Mouse (Mus musculus) activated CD4-positive, CD25-positive, alpha-beta regulatory T cell, adult 9 weeks (primary cell): ENCODE results near the gene Gm20683. TPM values are rescaled to one million over a fixed set of nuclear protein-coding genes. Genes with fewer than 3 reads are reported as not detected.

ENCODE experiments used
- polyA plus RNA-seq: library from polyadenylated mRNA; unstranded; fragments of 100-300 nt; shearing (Covaris generic); gene quantifications from one replicate; pipeline ENCODE4 v1.2.1, GENCODE M21; 2017

Gm20683 gene
- polyA plus RNA-seq, 1 experiment from 2014 or later: 0.75 TPM

Other genes starting within 250 kb of the Gm20683 start
- not detected for gene Gng13, start 124.6 kb downstream of the Gm20683 start, polyA plus RNA-seq
- gene Chtf18, start 114.3 kb downstream of the Gm20683 start, polyA plus RNA-seq: 6.7 TPM
- 19.7 TPM for gene Rpusd1, start 114.1 kb downstream of the Gm20683 start, polyA plus RNA-seq
- gene Mslnl, start 105.7 kb downstream of the Gm20683 start, polyA plus RNA-seq: 0.17 TPM
- not detected for gene Msln, start 87.4 kb downstream of the Gm20683 start, polyA plus RNA-seq
- gene Narfl, start 68.0 kb downstream of the Gm20683 start, polyA plus RNA-seq: 28.0 TPM
- 38.4 TPM for gene Haghl, start 56.1 kb downstream of the Gm20683 start, polyA plus RNA-seq
- gene Ccdc78, start 55.2 kb downstream of the Gm20683 start, polyA plus RNA-seq: 0.83 TPM
- 245 TPM for gene Fam173a, start 48.9 kb downstream of the Gm20683 start, polyA plus RNA-seq
- not detected for gene AC134908.4, start 46.1 kb downstream of the Gm20683 start, polyA plus RNA-seq
- gene Metrn, start 44.6 kb downstream of the Gm20683 start, polyA plus RNA-seq: 9.6 TPM
- not detected for gene Fbxl16, start 32.7 kb downstream of the Gm20683 start, polyA plus RNA-seq
- gene Wdr24, start 18.1 kb downstream of the Gm20683 start, polyA plus RNA-seq: 45.9 TPM
- 42.2 TPM for gene Jmjd8, start 12.9 kb downstream of the Gm20683 start, polyA plus RNA-seq
- gene Stub1, start 8.4 kb downstream of the Gm20683 start, polyA plus RNA-seq: 91.2 TPM
- gene Rhbdl1, start 4.5 kb downstream of the Gm20683 start, polyA plus RNA-seq: 0.57 TPM
- 50.2 TPM for gene Rhot2, start 3.1 kb upstream of the Gm20683 start, polyA plus RNA-seq
- gene Wdr90, start 19.7 kb upstream of the Gm20683 start, polyA plus RNA-seq: 7.3 TPM
- 5.7 TPM for gene Mcrip2, start 27.0 kb upstream of the Gm20683 start, polyA plus RNA-seq
- 95.5 TPM for gene Mettl26, start 33.3 kb upstream of the Gm20683 start, polyA plus RNA-seq
- gene Wfikkn1, start 39.1 kb upstream of the Gm20683 start, polyA plus RNA-seq: 1.0 TPM
- 5.1 TPM for gene Rab40c, start 78.0 kb upstream of the Gm20683 start, polyA plus RNA-seq
- 71.1 TPM for gene Pigq, start 103.2 kb upstream of the Gm20683 start, polyA plus RNA-seq
- gene Nhlrc4, start 103.2 kb upstream of the Gm20683 start, polyA plus RNA-seq: not detected
- gene A930017K11Rik, start 110.8 kb upstream of the Gm20683 start, polyA plus RNA-seq: not detected
- 22.0 TPM for gene Capn15, start 144.0 kb upstream of the Gm20683 start, polyA plus RNA-seq
- gene Rab11fip3, start 227.8 kb upstream of the Gm20683 start, polyA plus RNA-seq: 2.0 TPM
- gene Decr2, start 248.6 kb upstream of the Gm20683 start, polyA plus RNA-seq: 37.5 TPM